Comparison of ENCODE assay signal across 18 mouse cellular contexts in genomic region chr1:89689544-89690212, GRCm38 (mm10).
DNase-seq lines count a peak whose midpoint lies in the region; ATAC-seq and TF ChIP-seq lines count a peak whose summit lies in the region.
"Had no signal": no experiment of that assay in that cellular context is flagged by ENCODE, and none has a peak within 500 bp of the region (broad histone marks: within the 10 kb centered on the region; RNA-seq: fewer than 3 reads in every experiment).

No protein-coding gene starts in this region.

- no peak for DNase-seq in forebrain, embryonic 10.5 days (ENCODE audit: extremely low spot score, low spot score)
- no peak for DNase-seq in lung, postnatal 25 days (ENCODE audit: low spot score)
- DNase-seq in brain, embryonic 14.5 days (ENCODE audit: low read depth) = peak; percentile 86
- no peak for DNase-seq in liver, embryonic 11.5 days (ENCODE audit: low spot score)
- no peak for DNase-seq in urinary bladder, adult 2 months (ENCODE audit: low spot score)
- DNase-seq: heart, adult 2 months; kidney, postnatal 25 days; layer of hippocampus, adult 9-11 months; lung, postnatal 14 days; right cerebral cortex, postnatal 14 days; thymus, postnatal 36 days had no signal

- H3K4me1 ChIP-seq in forebrain, embryonic 12.5 days = peaks cover 35% of the 10 kb centered on the region
- H3K4me1 ChIP-seq in forebrain, embryonic 10.5 days = peaks cover 37% of the 10 kb centered on the region
- H3K4me1 ChIP-seq in lung, embryonic 15.5 days = peaks cover 4% of the 10 kb centered on the region
- H3K4me1 ChIP-seq in hindbrain, embryonic 16.5 days (ENCODE audit: control insufficient read depth, insufficient read depth, low read depth, low read length) = peaks cover 10% of the 10 kb centered on the region
- H3K4me1 ChIP-seq in liver, embryonic 11.5 days (replicated peaks; ENCODE audit: control insufficient read depth, insufficient read depth, low read length) = no peaks in the 10 kb centered on the region

- H3K36me3 ChIP-seq in forebrain, embryonic 12.5 days (replicated peaks) = peaks cover 15% of the 10 kb centered on the region
- peaks cover 30% of the 10 kb centered on the region for H3K36me3 ChIP-seq in forebrain, embryonic 10.5 days (replicated peaks)
- H3K36me3 ChIP-seq in lung, embryonic 15.5 days = no peaks in the 10 kb centered on the region
- H3K36me3 ChIP-seq in hindbrain, embryonic 16.5 days (ENCODE audit: control insufficient read depth, insufficient read depth, low read length) = peaks cover 7% of the 10 kb centered on the region
- peaks cover 3% of the 10 kb centered on the region; the same call in 1 of the 2 replicates for H3K36me3 ChIP-seq in liver, embryonic 11.5 days (ENCODE audit: control insufficient read depth, insufficient read depth, low read length)

- H3K27me3 ChIP-seq in forebrain, embryonic 12.5 days = peaks cover 85% of the 10 kb centered on the region
- peaks cover 35% of the 10 kb centered on the region; the same call in 1 of the 2 replicates for H3K27me3 ChIP-seq in forebrain, embryonic 10.5 days (ENCODE audit: poor library complexity, severe bottlenecking)
- no peaks in the 10 kb centered on the region for H3K27me3 ChIP-seq in lung, embryonic 15.5 days
- H3K27me3 ChIP-seq in hindbrain, embryonic 16.5 days (replicated peaks; ENCODE audit: control insufficient read depth, insufficient read depth, low read length) = no peaks in the 10 kb centered on the region
- no peaks in the 10 kb centered on the region for H3K27me3 ChIP-seq in liver, embryonic 11.5 days (replicated peaks; ENCODE audit: control insufficient read depth, insufficient read depth, low read length)
- H3K27me3 ChIP-seq: CH12.LX; embryonic facial prominence, embryonic 12.5 days had no signal

- H3K4me2 ChIP-seq in forebrain, embryonic 12.5 days = no peak overlapping the region
- H3K4me2 ChIP-seq in lung, embryonic 15.5 days = no peak overlapping the region
- H3K4me2 ChIP-seq in hindbrain, embryonic 16.5 days (ENCODE audit: low read length) = no peak overlapping the region
- H3K4me2 ChIP-seq in liver, embryonic 11.5 days = no peak overlapping the region
- H3K4me2 ChIP-seq: embryonic facial prominence, embryonic 12.5 days had no signal

- no peaks in the 10 kb centered on the region for H3K9me3 ChIP-seq in forebrain, embryonic 12.5 days
- no peaks in the 10 kb centered on the region; the same call in 1 of the 2 replicates for H3K9me3 ChIP-seq in forebrain, embryonic 10.5 days
- no peaks in the 10 kb centered on the region for H3K9me3 ChIP-seq in lung, embryonic 15.5 days
- no peaks in the 10 kb centered on the region for H3K9me3 ChIP-seq in hindbrain, embryonic 16.5 days (ENCODE audit: control insufficient read depth, low read length)
- H3K9me3 ChIP-seq in liver, embryonic 11.5 days (ENCODE audit: control insufficient read depth, low read length) = no peaks in the 10 kb centered on the region
- H3K9me3 ChIP-seq: embryonic facial prominence, embryonic 12.5 days had no signal

- H3K9ac ChIP-seq in forebrain, embryonic 12.5 days = no peak overlapping the region
- H3K9ac ChIP-seq in lung, embryonic 15.5 days = no peak overlapping the region
- H3K9ac ChIP-seq in hindbrain, embryonic 16.5 days (ENCODE audit: low read depth, low read length) = no peak overlapping the region
- no peak overlapping the region for H3K9ac ChIP-seq in liver, embryonic 11.5 days (ENCODE audit: low read depth, low read length)
- H3K9ac ChIP-seq: embryonic facial prominence, embryonic 12.5 days had no signal

- no peak for TF ChIP-seq CTCF in brain, embryonic 14.5 days (IDR thresholded peaks at IDR 0.05; ENCODE audit: borderline replicate concordance, extremely low read depth, insufficient read depth, insufficient read length)

- H3K4me3 ChIP-seq in forebrain, embryonic 12.5 days (replicated peaks) = no peak overlapping the region
- H3K4me3 ChIP-seq in forebrain, embryonic 10.5 days = no peak overlapping the region
- no peak overlapping the region for H3K4me3 ChIP-seq in lung, embryonic 15.5 days
- H3K4me3 ChIP-seq in hindbrain, embryonic 16.5 days (ENCODE audit: low read length) = no peak overlapping the region
- no peak overlapping the region for H3K4me3 ChIP-seq in liver, embryonic 11.5 days (ENCODE audit: low read depth, low read length)
- H3K4me3 ChIP-seq: embryonic facial prominence, embryonic 12.5 days; heart, adult 2 months had no signal

- ATAC-seq in forebrain, embryonic 12.5 days (ENCODE audit: low FRiP score) = peak; percentile 57; the same call in 1 of the 2 replicates
- peak; percentile 49; the same call in 1 of the 2 replicates for ATAC-seq in lung, embryonic 15.5 days (ENCODE audit: borderline replicate concordance, extremely low read depth, low FRiP score, low TSS enrichment)
- ATAC-seq in hindbrain, embryonic 16.5 days = peak; percentile 61; the same call in 1 of the 2 replicates
- no peak for ATAC-seq in liver, embryonic 11.5 days (replicated peaks; ENCODE audit: low FRiP score)
- ATAC-seq: activated CD4-positive, CD25-positive, alpha-beta regulatory T cell, adult 4 months; intestine, embryonic 16.5 days had no signal

- H3K27ac ChIP-seq in forebrain, embryonic 12.5 days = no peak overlapping the region
- no peak overlapping the region for H3K27ac ChIP-seq in forebrain, embryonic 10.5 days
- H3K27ac ChIP-seq in lung, embryonic 15.5 days = no peak overlapping the region
- peak overlapping the region; percentile 18; the same call in 1 of the 2 replicates for H3K27ac ChIP-seq in hindbrain, embryonic 16.5 days (ENCODE audit: low read depth, low read length)
- H3K27ac ChIP-seq in liver, embryonic 11.5 days (ENCODE audit: low read depth, low read length) = no peak overlapping the region
- H3K27ac ChIP-seq: embryonic facial prominence, embryonic 12.5 days; heart, adult 2 months had no signal

- TF ChIP-seq POLR2A in brain, embryonic 14.5 days (IDR thresholded peaks at IDR 0.05; ENCODE audit: borderline replicate concordance, extremely low read depth, insufficient read depth, insufficient read length, poor library complexity, severe bottlenecking) = no peak

- WGBS in forebrain, embryonic 12.5 days = 62% methylated on average over 22 of the region's 22 CpGs
- WGBS in forebrain, embryonic 10.5 days = 91% methylated on average over 22 of the region's 22 CpGs
- WGBS in lung, embryonic 15.5 days = 59% methylated on average over 22 of the region's 22 CpGs
- 48% methylated on average over 22 of the region's 22 CpGs for WGBS in hindbrain, embryonic 16.5 days
- 82% methylated on average over 22 of the region's 22 CpGs for WGBS in liver, embryonic 11.5 days
